Mouse (Mus musculus) limb, embryonic 10.5 days (tissue): ENCODE results near the gene Hcn1. TPM values are rescaled to one million over a fixed set of nuclear protein-coding genes. Genes with fewer than 3 reads are reported as not detected.
A peak's percentile ranks its signal among the peaks of the same experiment; 100 is the strongest.

Experiments
- DNase-seq: peaks from one replicate; pipeline ENCODE4 v3.0.0-alpha.2; 2017; ENCODE audit warnings: low spot score
- H3K27ac ChIP-seq: fragments of 300-500 bp; sonication (generic); 2 replicates; pipeline ENCODE4 v1.5.1; 2016; ENCODE audit warnings: mild to moderate bottlenecking
- H3K27me3 ChIP-seq: fragments of 300-500 bp; sonication (generic); 2 replicates; pipeline ENCODE4 v1.6.1; 2016; ENCODE audit warnings: low read depth, mild to moderate bottlenecking; ENCODE audit not compliant: poor library complexity, severe bottlenecking
- H3K36me3 ChIP-seq: fragments of 300-500 bp; sonication (generic); 2 replicates; pipeline ENCODE4 v1.6.1; 2016; ENCODE audit warnings: mild to moderate bottlenecking, moderate library complexity
- H3K4me1 ChIP-seq: fragments of 300-500 bp; sonication (generic); 2 replicates; pipeline ENCODE4 v1.6.1; 2016
- H3K4me3 ChIP-seq: fragments of 300-500 bp; sonication (generic); 2 replicates; pipeline ENCODE4 v1.5.1; 2016; ENCODE audit warnings: mild to moderate bottlenecking, moderate library complexity
- H3K9me3 ChIP-seq: fragments of 300-500 bp; sonication (generic); replicated peaks from 2 replicates; pipeline ENCODE4 v1.6.1; 2016; ENCODE audit warnings: mild to moderate bottlenecking
- WGBS: fragments of 180-500 bp; shearing (Covaris S2); methylation state at CpG from one replicate; pipeline ENCODE4 v1.1.7; 2016; 5-methylcytosine and 5-hydroxymethylcytosine counted together
- polyA plus RNA-seq: library from polyadenylated mRNA; unstranded; fragments of >200 nt; fragmentation: Nextera tagmentation; extraction: Ambion mirVana; gene quantifications from 2 replicates; pipeline ENCODE4 v1.2.1, GENCODE M21; 2016

The Hcn1 gene
- polyA plus RNA-seq, 1 experiment from 2014 or later: 0.09 TPM

DNA sequence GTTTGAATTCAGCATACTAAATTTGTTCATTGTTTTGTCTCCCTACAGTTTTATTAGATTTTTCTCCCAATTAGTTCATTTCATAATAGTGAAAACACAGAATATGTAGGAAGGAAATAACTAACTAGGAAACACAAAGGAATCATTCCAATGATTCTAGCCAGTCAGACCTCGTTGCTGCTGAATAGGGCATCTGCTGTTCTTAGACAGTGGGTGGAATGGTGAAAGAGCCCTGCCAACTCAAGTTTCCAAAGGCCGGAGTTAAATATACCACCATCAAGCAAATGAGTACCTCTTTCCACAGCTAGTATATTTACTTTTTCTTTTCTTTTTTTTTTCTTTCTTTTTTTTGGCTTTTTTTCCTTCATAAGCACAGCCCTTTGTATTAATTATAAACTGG lies 55.4 kb downstream of the Hcn1 start:
- H3K36me3 ChIP-seq: no peaks in the 10 kb centered on the region
- whole genome bisulfite sequencing: 81% methylated on average over 2 of the region's 2 CpGs
- no peaks in the 10 kb centered on the region for H3K9me3 ChIP-seq
- no peak overlapping the region for H3K27ac ChIP-seq
- no peak for DNase-seq
- no peaks in the 10 kb centered on the region for H3K27me3 ChIP-seq
- H3K4me1 ChIP-seq: no peaks in the 10 kb centered on the region
- H3K4me3 ChIP-seq: no peak overlapping the region

GRCm38 (mm10) chr13:117658414-117659175 lies 56.5 kb downstream of the Hcn1 start:
- DNase-seq: no peak
- WGBS: 92% methylated on average over 17 of the region's 17 CpGs

DNA sequence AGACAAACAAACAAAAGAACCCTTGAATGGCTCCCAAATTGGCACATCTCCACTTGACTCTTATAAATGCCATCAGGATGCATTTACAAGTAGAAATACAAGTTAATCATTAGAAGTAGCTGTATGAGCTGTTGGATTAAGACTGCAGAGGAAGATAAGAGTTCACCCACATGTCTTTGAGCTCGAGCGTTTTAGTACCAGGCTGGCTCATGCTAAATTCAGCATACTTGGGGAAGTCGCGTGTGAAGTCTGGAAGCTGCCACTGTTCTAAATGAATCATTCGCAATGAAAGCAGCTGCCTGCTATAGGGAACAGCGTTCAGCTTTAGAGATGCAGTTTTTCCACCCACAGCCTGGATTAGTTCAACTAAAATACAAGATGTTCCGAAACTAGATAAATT lies 57.4 kb downstream of the Hcn1 start:
- Histone ChIP-seq H3K9me3 (no peaks in the 10 kb centered on the region), H3K27ac (no peak overlapping the region), H3K36me3 (no peaks in the 10 kb centered on the region), H3K4me1 (no peaks in the 10 kb centered on the region), H3K4me3 (no peak overlapping the region), H3K27me3 (no peaks in the 10 kb centered on the region)
- WGBS: 84% methylated on average over 7 of the region's 7 CpGs
- no peak for DNase-seq

More at GRCm38 (mm10) chr13:117658414-117659175, 56.5 kb downstream of the Hcn1 start:
- no peaks in the 10 kb centered on the region for H3K36me3 ChIP-seq
- H3K9me3 ChIP-seq: no peaks in the 10 kb centered on the region
- no peaks in the 10 kb centered on the region for H3K27me3 ChIP-seq
- H3K4me1 ChIP-seq: no peaks in the 10 kb centered on the region
- H3K4me3 ChIP-seq: no peak overlapping the region
- no peak overlapping the region for H3K27ac ChIP-seq

GRCm38 (mm10) chr13:117662661-117663060 lies 60.5 kb downstream of the Hcn1 start:
- WGBS: 75% methylated on average over 3 of the region's 3 CpGs
- no peak overlapping the region for H3K4me3 ChIP-seq
- no peaks in the 10 kb centered on the region for H3K36me3 ChIP-seq
- no peaks in the 10 kb centered on the region for H3K9me3 ChIP-seq
- H3K27ac ChIP-seq: no peak overlapping the region
- DNase-seq: no peak
- no peaks in the 10 kb centered on the region for H3K4me1 ChIP-seq
- H3K27me3 ChIP-seq: no peaks in the 10 kb centered on the region

- H3K27ac ChIP-seq: no peak overlapping the region
- 73% methylated on average over 2 of the region's 2 CpGs for WGBS
- H3K27me3 ChIP-seq: no peaks in the 10 kb centered on the region
- no peak overlapping the region for H3K4me3 ChIP-seq
- H3K36me3 ChIP-seq: no peaks in the 10 kb centered on the region
- no peaks in the 10 kb centered on the region for H3K4me1 ChIP-seq
- no peak for DNase-seq
- no peaks in the 10 kb centered on the region for H3K9me3 ChIP-seq
Observed at GRCm38 (mm10) chr13:117669303-117669702, 67.2 kb downstream of the Hcn1 start.

DNA sequence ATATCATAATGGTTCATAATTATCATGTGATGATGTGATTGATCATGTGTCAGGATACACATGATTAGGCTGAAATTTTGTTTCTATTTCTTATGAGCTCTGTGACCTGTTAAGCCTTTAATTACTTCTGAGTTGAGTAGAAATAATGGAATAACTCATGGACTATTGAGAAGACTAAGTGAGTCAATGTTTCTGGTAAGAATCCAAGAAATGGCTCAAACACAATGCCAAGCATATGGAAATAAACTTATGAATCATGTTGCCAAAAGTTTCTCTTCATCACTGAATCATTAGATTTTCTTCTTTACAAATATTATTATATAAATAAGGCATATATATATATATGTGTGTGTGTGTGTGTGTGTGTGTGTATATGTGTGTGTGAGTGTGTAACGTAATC lies 69.7 kb downstream of the Hcn1 start:
- no peaks in the 10 kb centered on the region for H3K27me3 ChIP-seq
- no peak overlapping the region for H3K4me3 ChIP-seq
- 95% methylated on average over 1 of the region's 1 CpGs for WGBS
- no peaks in the 10 kb centered on the region for H3K4me1 ChIP-seq
- DNase-seq: no peak
- no peak overlapping the region for H3K27ac ChIP-seq
- no peaks in the 10 kb centered on the region for H3K9me3 ChIP-seq
- no peaks in the 10 kb centered on the region for H3K36me3 ChIP-seq

- Histone ChIP-seq H3K27ac (no peak overlapping the region), H3K4me1 (no peaks in the 10 kb centered on the region), H3K9me3 (no peaks in the 10 kb centered on the region), H3K4me3 (no peak overlapping the region), H3K27me3 (no peaks in the 10 kb centered on the region), H3K36me3 (no peaks in the 10 kb centered on the region)
- no peak for DNase-seq
- WGBS: 88% methylated on average over 5 of the region's 5 CpGs
Observed at GRCm38 (mm10) chr13:117676418-117676817, 74.3 kb downstream of the Hcn1 start.

DNA sequence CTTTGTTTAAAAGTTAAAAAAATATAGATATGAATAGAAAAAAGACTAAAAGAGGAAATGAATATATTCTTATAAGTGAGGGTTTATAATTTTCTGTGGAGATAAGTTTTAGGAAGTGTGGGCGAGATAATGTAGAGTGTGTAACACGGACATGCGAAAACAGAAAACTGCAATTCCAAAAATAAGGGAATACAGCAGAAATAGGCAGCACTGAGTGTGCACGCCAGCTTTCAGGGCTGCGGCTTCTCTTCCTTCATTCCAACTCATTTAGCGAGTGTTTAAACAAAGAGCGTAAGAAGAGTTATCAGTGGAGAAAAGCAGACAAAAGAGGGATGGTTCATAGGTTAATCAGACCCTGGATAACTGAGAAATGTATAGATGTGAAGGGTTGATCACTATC lies 85.5 kb downstream of the Hcn1 start:
- 91% methylated on average over 7 of the region's 7 CpGs for WGBS
- no peaks in the 10 kb centered on the region for H3K27me3 ChIP-seq
- no peaks in the 10 kb centered on the region for H3K4me1 ChIP-seq
- H3K4me3 ChIP-seq: no peak overlapping the region
- no peak for DNase-seq
- H3K36me3 ChIP-seq: no peaks in the 10 kb centered on the region
- H3K9me3 ChIP-seq: no peaks in the 10 kb centered on the region
- H3K27ac ChIP-seq: no peak overlapping the region

DNA sequence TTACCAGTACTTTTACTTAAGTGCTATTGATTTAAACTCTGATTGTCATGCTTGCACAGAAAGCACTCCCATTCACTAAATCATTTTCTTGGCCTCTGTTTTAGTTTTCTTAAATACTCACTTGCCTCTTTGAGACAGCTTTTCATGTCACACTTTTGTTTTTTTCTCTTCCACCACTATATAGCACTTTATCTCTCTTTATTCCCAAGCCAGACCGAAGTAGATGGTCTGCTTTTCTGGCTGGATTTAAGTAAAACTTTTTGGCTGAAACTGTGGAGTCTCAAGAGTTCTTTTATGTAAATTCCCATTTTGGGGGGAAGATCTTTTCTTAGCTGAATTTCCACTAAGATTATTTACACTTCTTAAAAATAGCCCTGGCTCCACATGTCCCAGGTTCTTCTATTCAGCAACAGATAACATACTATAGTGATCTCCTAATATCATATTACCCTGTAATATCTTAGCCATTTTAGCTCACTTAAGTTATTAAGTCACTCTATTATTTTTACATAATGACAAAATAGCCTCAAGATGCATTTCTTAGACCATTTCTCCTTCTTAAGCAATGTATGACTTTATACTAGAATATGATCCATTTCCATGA lies 92.7 kb downstream of the Hcn1 start:
- 84% methylated on average over 1 of the region's 1 CpGs for WGBS
- Histone ChIP-seq H3K36me3 (no peaks in the 10 kb centered on the region), H3K9me3 (no peaks in the 10 kb centered on the region), H3K27ac (no peak overlapping the region), H3K4me1 (no peaks in the 10 kb centered on the region), H3K27me3 (no peaks in the 10 kb centered on the region), H3K4me3 (no peak overlapping the region)
- no peak for DNase-seq

DNA sequence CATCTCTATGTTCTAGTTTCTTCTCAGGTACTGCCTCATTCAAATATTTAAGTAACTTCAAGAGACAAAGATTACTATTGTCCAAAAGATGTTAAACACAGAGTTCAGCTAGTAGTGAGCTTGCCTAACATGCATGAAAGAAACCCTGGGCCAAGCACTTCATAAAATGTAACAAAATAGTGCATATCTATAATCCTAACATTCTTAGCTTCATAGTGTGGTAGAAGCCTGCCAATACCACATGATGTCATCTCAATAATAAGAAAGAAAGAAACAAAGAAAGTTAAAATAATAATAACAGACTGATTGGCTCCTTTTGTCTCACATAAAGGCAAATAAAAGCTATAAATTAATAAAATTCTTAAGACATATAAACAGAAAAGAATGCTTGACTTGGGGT lies 103.5 kb downstream of the Hcn1 start:
- no peaks in the 10 kb centered on the region for H3K9me3 ChIP-seq
- no peaks in the 10 kb centered on the region for H3K36me3 ChIP-seq
- no peak for DNase-seq
- no peak overlapping the region for H3K4me3 ChIP-seq
- H3K27me3 ChIP-seq: no peaks in the 10 kb centered on the region
- peaks cover 20% of the 10 kb centered on the region for H3K4me1 ChIP-seq
- H3K27ac ChIP-seq: no peak overlapping the region

- Histone ChIP-seq H3K9me3 (no peaks in the 10 kb centered on the region), H3K4me3 (no peak overlapping the region), H3K4me1 (peaks cover 20% of the 10 kb centered on the region), H3K27me3 (no peaks in the 10 kb centered on the region), H3K36me3 (no peaks in the 10 kb centered on the region), H3K27ac (no peak overlapping the region)
- WGBS: 49% methylated on average over 3 of the region's 3 CpGs
- DNase-seq: peak; percentile 52
Observed at GRCm38 (mm10) chr13:117705997-117706396, 103.9 kb downstream of the Hcn1 start.

GRCm38 (mm10) chr13:117706496-117706895 lies 104.4 kb downstream of the Hcn1 start:
- H3K27me3 ChIP-seq: no peaks in the 10 kb centered on the region

GRCm38 (mm10) chr13:117706986-117707738 lies 105.0 kb downstream of the Hcn1 start:
- peak; percentile 33 for DNase-seq
- H3K27me3 ChIP-seq: no peaks in the 10 kb centered on the region
- no peaks in the 10 kb centered on the region for H3K9me3 ChIP-seq
- H3K27ac ChIP-seq: no peak overlapping the region
- WGBS: 71% methylated on average over 11 of the region's 11 CpGs
- peaks cover 20% of the 10 kb centered on the region for H3K4me1 ChIP-seq
- H3K36me3 ChIP-seq: no peaks in the 10 kb centered on the region
- H3K4me3 ChIP-seq: no peak overlapping the region

More at GRCm38 (mm10) chr13:117706496-117706895, 104.4 kb downstream of the Hcn1 start:
- no peak overlapping the region for H3K4me3 ChIP-seq
- DNase-seq: no peak
- no peaks in the 10 kb centered on the region for H3K9me3 ChIP-seq
- no peak overlapping the region for H3K27ac ChIP-seq
- H3K36me3 ChIP-seq: no peaks in the 10 kb centered on the region
- H3K4me1 ChIP-seq: peaks cover 20% of the 10 kb centered on the region
- 75% methylated on average over 2 of the region's 2 CpGs for WGBS
